Comparison of ENCODE assay signal across 11 mouse cellular contexts in genomic region chr7:65735261-65735660, GRCm38 (mm10).
"Had no signal": no experiment of that assay in that cellular context is flagged by ENCODE, and none has a peak within 500 bp of the region (broad histone marks: within the 10 kb centered on the region; RNA-seq: fewer than 3 reads in every experiment).

No protein-coding gene starts in this region.

- DNase-seq: lung, adult 18-20 months; lung, embryonic 14.5 days; lung, postnatal 10 days; lung, postnatal 4 days; midbrain, embryonic 14.5 days; retina, postnatal 1 day; right cerebral cortex, adult 18-20 months; right cerebral cortex, postnatal 14 days; thymus, adult 2 months; thymus, postnatal 25 days; thymus, postnatal 4 days had no signal
